7 mouse cellular contexts compared by ENCODE assay signal in the genomic region with DNA sequence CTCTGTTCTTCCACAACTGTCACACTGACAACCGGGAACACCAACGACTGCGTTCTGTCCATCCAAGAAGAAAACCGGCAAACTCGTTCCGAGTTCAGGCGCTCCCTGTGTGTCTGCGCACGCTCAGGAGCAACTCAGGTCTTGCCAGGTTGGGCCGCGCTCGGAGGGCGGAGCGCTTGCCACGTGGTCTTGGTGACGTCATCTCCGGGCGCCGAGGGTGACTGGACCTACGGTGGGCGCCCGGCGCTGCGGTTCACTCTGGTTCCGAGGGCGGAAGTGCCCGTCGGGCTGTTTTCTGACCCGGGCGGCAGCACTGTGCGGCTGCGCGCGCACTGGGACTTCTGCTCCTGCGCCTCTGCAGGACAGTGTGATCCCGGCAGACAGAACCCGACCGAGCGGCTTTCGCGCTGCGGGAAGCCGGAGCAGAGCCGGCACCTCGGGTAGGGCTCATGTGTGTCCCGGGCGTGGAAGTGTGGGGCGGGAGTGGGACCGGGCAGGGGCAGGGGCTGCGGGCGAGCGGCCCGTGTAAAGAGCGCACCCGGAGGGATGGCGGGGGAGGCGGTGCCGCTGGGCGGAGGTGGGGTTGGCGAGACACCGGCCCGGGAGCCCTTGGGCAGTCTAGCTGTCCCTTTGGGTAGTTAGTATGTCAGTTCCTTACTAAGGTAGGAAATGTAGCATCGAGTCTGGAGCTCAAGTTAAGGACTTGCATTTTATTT. TPM values are rescaled to one million over a fixed set of nuclear protein-coding genes. Genes with fewer than 3 reads are reported as not detected.
A peak's percentile ranks its signal among the peaks of the same experiment; 100 is the strongest.
DNase-seq lines count a peak whose midpoint lies in the region; ATAC-seq and TF ChIP-seq lines count a peak whose summit lies in the region.

Gene Atg5, plus strand, starts transcription at position 214 of the 716 bp plus-strand sequence.

- no peaks in the 10 kb centered on the region for H3K9me3 ChIP-seq in embryonic facial prominence, embryonic 10.5 days
- H3K9me3 ChIP-seq in intestine, postnatal 0 days (ENCODE audit: control insufficient read depth): no peaks in the 10 kb centered on the region
- no peaks in the 10 kb centered on the region for H3K9me3 ChIP-seq in midbrain, embryonic 12.5 days

- H3K4me1 ChIP-seq in embryonic facial prominence, embryonic 10.5 days: peaks cover 36% of the 10 kb centered on the region
- H3K4me1 ChIP-seq in intestine, postnatal 0 days (replicated peaks; ENCODE audit: control insufficient read depth, insufficient read depth, low read length): 0 out of 2 replicates have a peak, but pooled peaks cover 7% of the 10 kb centered on the region
- peaks cover 25% of the 10 kb centered on the region for H3K4me1 ChIP-seq in midbrain, embryonic 12.5 days
- peaks cover 8% of the 10 kb centered on the region for H3K4me1 ChIP-seq in small intestine, adult 2 months (ENCODE audit: control insufficient read depth, insufficient read depth, insufficient read length, low read length)

- peak; percentile 100 for DNase-seq in adrenal gland, postnatal 10 days
- peak; percentile 100 for DNase-seq in embryonic facial prominence, embryonic 10.5 days (ENCODE audit: low spot score)
- DNase-seq in gonadal fat pad, adult 2 months (ENCODE audit: low read depth): no peak
- peak; percentile 99 for DNase-seq in left cerebral cortex, postnatal 4 days

- peak within 1 kb of the TSS; percentile 90 for H3K9ac ChIP-seq in intestine, postnatal 0 days (ENCODE audit: low read depth, low read length)
- peak within 1 kb of the TSS; percentile 76 for H3K9ac ChIP-seq in midbrain, embryonic 12.5 days (replicated peaks)

- H3K4me3 ChIP-seq in embryonic facial prominence, embryonic 10.5 days: peak within 1 kb of the TSS; percentile 95
- H3K4me3 ChIP-seq in intestine, postnatal 0 days (ENCODE audit: low read depth, low read length): peak within 1 kb of the TSS; percentile 94
- H3K4me3 ChIP-seq in midbrain, embryonic 12.5 days: peak within 1 kb of the TSS; percentile 65
- peak within 1 kb of the TSS; percentile 94 for H3K4me3 ChIP-seq in small intestine, adult 2 months (ENCODE audit: low read depth, low read length)

- intact Hi-C loops in left cerebral cortex, postnatal 4 days (cut with DNase I): no loop called here

- H3K27me3 ChIP-seq in embryonic facial prominence, embryonic 10.5 days (replicated peaks; ENCODE audit: low read depth, poor library complexity, severe bottlenecking): no peaks in the 10 kb centered on the region
- H3K27me3 ChIP-seq in intestine, postnatal 0 days (replicated peaks; ENCODE audit: control insufficient read depth, insufficient read depth, low read length): no peaks in the 10 kb centered on the region
- no peaks in the 10 kb centered on the region for H3K27me3 ChIP-seq in midbrain, embryonic 12.5 days
- H3K27me3 ChIP-seq in small intestine, adult 2 months (ENCODE audit: control insufficient read depth, insufficient read depth, low read length): no peaks in the 10 kb centered on the region

- WGBS in embryonic facial prominence, embryonic 10.5 days: under 1% methylated on average over 63 of the region's 63 CpGs
- under 1% methylated on average over 63 of the region's 63 CpGs for WGBS in intestine, postnatal 0 days
- WGBS in midbrain, embryonic 12.5 days: under 1% methylated on average over 60 of the region's 63 CpGs
- WGBS in small intestine, adult 2 months: under 1% methylated on average over 63 of the region's 63 CpGs

- ATAC-seq in intestine, postnatal 0 days: peak; percentile 98
- ATAC-seq in midbrain, embryonic 12.5 days (ENCODE audit: low FRiP score, low read depth): peak; percentile 97

- peak; percentile 75 for TF ChIP-seq POLR2A in small intestine, adult 2 months (IDR thresholded peaks at IDR 0.05; ENCODE audit: low read depth, low read length)

- no peaks in the 10 kb centered on the region for H3K36me3 ChIP-seq in embryonic facial prominence, embryonic 10.5 days (replicated peaks)
- H3K36me3 ChIP-seq in intestine, postnatal 0 days (ENCODE audit: control insufficient read depth, insufficient read depth): no peaks in the 10 kb centered on the region
- no peaks in the 10 kb centered on the region for H3K36me3 ChIP-seq in midbrain, embryonic 12.5 days
- no peaks in the 10 kb centered on the region for H3K36me3 ChIP-seq in small intestine, adult 2 months (ENCODE audit: control insufficient read depth, insufficient read depth, low read length)

- H3K4me2 ChIP-seq in intestine, postnatal 0 days (replicated peaks; ENCODE audit: low read depth): peak within 1 kb of the TSS; percentile 84
- peak within 1 kb of the TSS; percentile 73 for H3K4me2 ChIP-seq in midbrain, embryonic 12.5 days (replicated peaks)

- TF ChIP-seq CTCF in intestine, postnatal 0 days (IDR thresholded peaks at IDR 0.05; ENCODE audit: low read depth): peak; percentile 69
- peak; percentile 3; the same call in 1 of the 2 replicates for TF ChIP-seq CTCF in small intestine, adult 2 months (IDR thresholded peaks at IDR 0.05; ENCODE audit: extremely low read depth, insufficient read length, insufficient replicate concordance, low read depth, low read length)

- H3K27ac ChIP-seq in embryonic facial prominence, embryonic 10.5 days (replicated peaks): peak within 1 kb of the TSS; percentile 95
- H3K27ac ChIP-seq in intestine, postnatal 0 days (ENCODE audit: low read depth, low read length): peak within 1 kb of the TSS; percentile 92
- H3K27ac ChIP-seq in midbrain, embryonic 12.5 days (replicated peaks): peak within 1 kb of the TSS; percentile 90
- H3K27ac ChIP-seq in small intestine, adult 2 months (ENCODE audit: insufficient read depth, low read depth, low read length): peak within 1 kb of the TSS; percentile 75

RNA-seq across cellular contexts. Expression of gene Atg5, which starts in this region (rescaled TPM):
- 10 to 100 TPM; 23.0 to 23.1 TPM for total RNA-seq in adrenal gland, postnatal 10 days (2021)
- 53.2 and 57.9 TPM in 2 replicates for polyA plus RNA-seq in embryonic facial prominence, embryonic 10.5 days (2016; fragmentation: Nextera tagmentation; extraction: Ambion mirVana)
- 12.1 and 13.9 TPM in 2 replicates for polyA plus RNA-seq in gonadal fat pad, adult 2 months (2012; rRNA removed)
- 53.5 and 57.2 TPM in 2 replicates for polyA plus RNA-seq in intestine, postnatal 0 days (2015; fragmentation: Nextera tagmentation; extraction: Ambion mirVana)
- total RNA-seq in left cerebral cortex, postnatal 4 days (2021): 10 to 100 TPM; 20.1 to 25.2 TPM
- polyA plus RNA-seq in midbrain, embryonic 12.5 days (2016; fragmentation: Nextera tagmentation; extraction: Ambion mirVana): 46.1 and 47.8 TPM in 2 replicates
- polyA plus RNA-seq in small intestine, adult 2 months (2012; rRNA removed): 3.9 and 6.4 TPM in 2 replicates
